In genomic region chr12:112693185-112694126, GRCm38 (mm10) we compare ENCODE assay signal across 8 mouse cellular contexts. TPM values are rescaled to one million over a fixed set of nuclear protein-coding genes. Genes with fewer than 3 reads are reported as not detected.
DNase-seq lines count a peak whose midpoint lies in the region; ATAC-seq and TF ChIP-seq lines count a peak whose summit lies in the region.

No protein-coding gene starts in this region.

- H3K9me3 ChIP-seq in embryonic facial prominence, embryonic 13.5 days, result no peaks in the 10 kb centered on the region
- H3K9me3 ChIP-seq in limb, embryonic 12.5 days, result no peaks in the 10 kb centered on the region
- no peaks in the 10 kb centered on the region for H3K9me3 ChIP-seq in midbrain, embryonic 14.5 days (ENCODE audit: control insufficient read depth, low read length)

- peak overlapping the region; percentile 91 for H3K4me2 ChIP-seq in embryonic facial prominence, embryonic 13.5 days
- peak overlapping the region; percentile 73 for H3K4me2 ChIP-seq in limb, embryonic 12.5 days
- H3K4me2 ChIP-seq in midbrain, embryonic 14.5 days (ENCODE audit: low read length), result peak overlapping the region; percentile 83

- peak; percentile 98 for TF ChIP-seq POLR2A in heart, adult 2 months (IDR thresholded peaks at IDR 0.05; ENCODE audit: insufficient read depth, low read depth, low read length)
- peak; percentile 96 for TF ChIP-seq POLR2A in kidney, adult 2 months (IDR thresholded peaks at IDR 0.05; ENCODE audit: low read depth, low read length)

- H3K4me3 ChIP-seq in embryonic facial prominence, embryonic 13.5 days, result peak overlapping the region; percentile 64
- H3K4me3 ChIP-seq in heart, adult 2 months, result peak overlapping the region; percentile 67
- H3K4me3 ChIP-seq in kidney, adult 2 months (ENCODE audit: insufficient read depth, low read depth, low read length), result peak overlapping the region; percentile 73
- peak overlapping the region; percentile 71 for H3K4me3 ChIP-seq in limb, embryonic 12.5 days (replicated peaks)
- peak overlapping the region; percentile 72 for H3K4me3 ChIP-seq in midbrain, embryonic 14.5 days (replicated peaks; ENCODE audit: low read depth, low read length)

- no peaks in the 10 kb centered on the region for H3K79me2 ChIP-seq in heart, adult 2 months (replicated peaks; ENCODE audit: control insufficient read depth, insufficient read depth, low read length)

- H3K4me1 ChIP-seq in embryonic facial prominence, embryonic 13.5 days, result peaks cover 14% of the 10 kb centered on the region
- H3K4me1 ChIP-seq in heart, adult 2 months (ENCODE audit: control insufficient read depth, insufficient read depth, low read length), result peaks cover 10% of the 10 kb centered on the region
- no peaks in the 10 kb centered on the region for H3K4me1 ChIP-seq in kidney, adult 2 months (ENCODE audit: control insufficient read depth, insufficient read depth, low read length)
- H3K4me1 ChIP-seq in limb, embryonic 12.5 days (replicated peaks), result peaks cover 13% of the 10 kb centered on the region
- peaks cover 18% of the 10 kb centered on the region for H3K4me1 ChIP-seq in midbrain, embryonic 14.5 days (ENCODE audit: control insufficient read depth, insufficient read depth, low read length)

- H3K36me3 ChIP-seq in embryonic facial prominence, embryonic 13.5 days, result no peaks in the 10 kb centered on the region
- H3K36me3 ChIP-seq in heart, adult 2 months (ENCODE audit: control insufficient read depth, insufficient read depth, low read length), result no peaks in the 10 kb centered on the region
- no peaks in the 10 kb centered on the region for H3K36me3 ChIP-seq in kidney, adult 2 months (ENCODE audit: control insufficient read depth, insufficient read depth, low read length)
- peaks cover 5% of the 10 kb centered on the region; the same call in 1 of the 2 replicates for H3K36me3 ChIP-seq in limb, embryonic 12.5 days
- no peaks in the 10 kb centered on the region for H3K36me3 ChIP-seq in midbrain, embryonic 14.5 days (ENCODE audit: control insufficient read depth, insufficient read depth, low read length)

- WGBS in embryonic facial prominence, embryonic 13.5 days, result 2% methylated on average over 54 of the region's 54 CpGs
- 2% methylated on average over 54 of the region's 54 CpGs for WGBS in heart, adult 2 months
- 2% methylated on average over 54 of the region's 54 CpGs for WGBS in kidney, adult 2 months
- WGBS in limb, embryonic 12.5 days, result 3% methylated on average over 54 of the region's 54 CpGs
- WGBS in midbrain, embryonic 14.5 days, result 2% methylated on average over 54 of the region's 54 CpGs

- DNase-seq in 416B (ENCODE audit: low read depth), result peak; percentile 94
- DNase-seq in adrenal gland, postnatal 4 days (ENCODE audit: low spot score in 2 of 2), result peak; percentile 94 to 97
- DNase-seq in heart, adult 2 months, result peak; percentile 96 to 97
- DNase-seq in kidney, adult 2 months, result peak; percentile 96
- DNase-seq in midbrain, embryonic 14.5 days, result peak; percentile 98
- peak; percentile 76 for DNase-seq in spleen, adult 12 weeks (ENCODE audit: low spot score)

- TF ChIP-seq CTCF in heart, adult 2 months (IDR thresholded peaks at IDR 0.05), result no peak
- no peak for TF ChIP-seq CTCF in kidney, adult 2 months (conservative IDR thresholded peaks at IDR 0.05; ENCODE audit: insufficient read depth, insufficient read length, low read depth, low read length)

- intact Hi-C loops in heart, adult 2 months (cut with DNase I), result loop anchor here (5.0 kb wide), 1 partner anchor 41 kb away; no protein-coding TSS in a partner anchor

- peak overlapping the region; percentile 82 for H3K27ac ChIP-seq in embryonic facial prominence, embryonic 13.5 days
- H3K27ac ChIP-seq in heart, adult 2 months, result peak overlapping the region; percentile 89
- H3K27ac ChIP-seq in kidney, adult 2 months (ENCODE audit: insufficient read depth, low read depth, low read length), result peak overlapping the region; percentile 62
- H3K27ac ChIP-seq in limb, embryonic 12.5 days, result peak overlapping the region; percentile 79
- peak overlapping the region; percentile 94 for H3K27ac ChIP-seq in midbrain, embryonic 14.5 days (replicated peaks; ENCODE audit: low read depth, low read length)

- peak; percentile 65; the same call in 1 of the 2 replicates for TF ChIP-seq EP300 in heart, adult 2 months (IDR thresholded peaks at IDR 0.05; ENCODE audit: insufficient read depth, low read depth, low read length)

- peak; percentile 90 for ATAC-seq in embryonic facial prominence, embryonic 13.5 days (ENCODE audit: insufficient number of reproducible peaks, insufficient read depth, low FRiP score, low TSS enrichment, low read depth)
- ATAC-seq in limb, embryonic 12.5 days (ENCODE audit: insufficient number of reproducible peaks, insufficient read depth, low FRiP score, low TSS enrichment, low read depth), result peak; percentile 87
- peak; percentile 94 for ATAC-seq in midbrain, embryonic 14.5 days (ENCODE audit: low FRiP score, low TSS enrichment)

- peaks cover under 1% of the 10 kb centered on the region for H3K27me3 ChIP-seq in embryonic facial prominence, embryonic 13.5 days
- no peaks in the 10 kb centered on the region for H3K27me3 ChIP-seq in heart, adult 2 months (ENCODE audit: control insufficient read depth, insufficient read depth, low read length)
- H3K27me3 ChIP-seq in kidney, adult 2 months (replicated peaks; ENCODE audit: control insufficient read depth, insufficient read depth, low read length), result no peaks in the 10 kb centered on the region
- H3K27me3 ChIP-seq in limb, embryonic 12.5 days, result peaks cover 5% of the 10 kb centered on the region; the same call in 1 of the 2 replicates
- H3K27me3 ChIP-seq in midbrain, embryonic 14.5 days (ENCODE audit: control insufficient read depth, insufficient read depth, low read length), result no peaks in the 10 kb centered on the region

- H3K9ac ChIP-seq in embryonic facial prominence, embryonic 13.5 days, result peak overlapping the region; percentile 92
- peak overlapping the region; percentile 91 for H3K9ac ChIP-seq in heart, adult 2 months (ENCODE audit: low read depth, low read length)
- H3K9ac ChIP-seq in limb, embryonic 12.5 days (replicated peaks), result peak overlapping the region; percentile 86
- H3K9ac ChIP-seq in midbrain, embryonic 14.5 days (replicated peaks; ENCODE audit: low read length), result peak overlapping the region; percentile 85

RNA-seq across cellular contexts. Expression of gene Zbtb42, which starts 14.8 kb away (rescaled TPM):
- total RNA-seq in adrenal gland, postnatal 4 days (2021), result 1 to 10 TPM; 6.4 to 6.8 TPM
- polyA plus RNA-seq in embryonic facial prominence, embryonic 13.5 days (2015; fragmentation: Nextera tagmentation; extraction: Ambion mirVana), result 2.3 and 3.1 TPM in 2 replicates
- total RNA-seq in heart, adult 2 months (2021), result 1 to 10 TPM; 4.4 to 5.9 TPM
- 9.5 and 13.6 TPM in 2 replicates for polyA plus RNA-seq in heart, adult 2 months (2012; rRNA removed)
- polyA plus RNA-seq in kidney, adult 2 months (2012; rRNA removed), result 10.7 and 12.1 TPM in 2 replicates
- 1.4 and 2.7 TPM in 2 replicates for polyA plus RNA-seq in limb, embryonic 12.5 days (2016; fragmentation: Nextera tagmentation; extraction: Ambion mirVana)
- polyA plus RNA-seq in midbrain, embryonic 14.5 days (2014; fragmentation: Nextera tagmentation; extraction: Ambion mirVana), result 1.9 and 3.5 TPM in 2 replicates

RNA-seq across cellular contexts. Expression of gene Akt1, which starts 18.8 kb away (rescaled TPM):
- total RNA-seq in adrenal gland, postnatal 4 days (2021), result 100 to 1,000 TPM; 334 to 351 TPM
- polyA plus RNA-seq in embryonic facial prominence, embryonic 13.5 days (2015; fragmentation: Nextera tagmentation; extraction: Ambion mirVana), result 49.7 and 60.0 TPM in 2 replicates
- total RNA-seq in heart, adult 2 months (2021), result 100 to 1,000 TPM; 189 to 207 TPM
- 148 and 149 TPM in 2 replicates for polyA plus RNA-seq in heart, adult 2 months (2012; rRNA removed)
- polyA plus RNA-seq in kidney, adult 2 months (2012; rRNA removed), result 85.3 and 90.6 TPM in 2 replicates
- 67.0 and 156 TPM in 2 replicates for polyA plus RNA-seq in limb, embryonic 12.5 days (2016; fragmentation: Nextera tagmentation; extraction: Ambion mirVana)
- polyA plus RNA-seq in midbrain, embryonic 14.5 days (2014; fragmentation: Nextera tagmentation; extraction: Ambion mirVana), result 64.8 and 82.1 TPM in 2 replicates

RNA-seq across cellular contexts. Expression of gene Cep170b, which starts 26.8 kb away (rescaled TPM):
- total RNA-seq in adrenal gland, postnatal 4 days (2021), result 10 to 100 TPM; 49.2 to 56.6 TPM
- polyA plus RNA-seq in embryonic facial prominence, embryonic 13.5 days (2015; fragmentation: Nextera tagmentation; extraction: Ambion mirVana), result 13.8 and 16.7 TPM in 2 replicates
- 10 to 100 TPM; 10.8 to 11.5 TPM for total RNA-seq in heart, adult 2 months (2021)
- 9.6 and 10.7 TPM in 2 replicates for polyA plus RNA-seq in heart, adult 2 months (2012; rRNA removed)
- polyA plus RNA-seq in kidney, adult 2 months (2012; rRNA removed), result 63.4 and 75.3 TPM in 2 replicates
- polyA plus RNA-seq in limb, embryonic 12.5 days (2016; fragmentation: Nextera tagmentation; extraction: Ambion mirVana), result 17.8 and 18.8 TPM in 2 replicates
- 31.7 and 33.7 TPM in 2 replicates for polyA plus RNA-seq in midbrain, embryonic 14.5 days (2014; fragmentation: Nextera tagmentation; extraction: Ambion mirVana)

RNA-seq across cellular contexts. Expression of gene Siva1, which starts 49.0 kb away (rescaled TPM):
- total RNA-seq in adrenal gland, postnatal 4 days (2021), result 10 to 100 TPM; 69.9 to 72.6 TPM
- polyA plus RNA-seq in embryonic facial prominence, embryonic 13.5 days (2015; fragmentation: Nextera tagmentation; extraction: Ambion mirVana), result 249 and 252 TPM in 2 replicates
- total RNA-seq in heart, adult 2 months (2021), result 10 to 100 TPM; 32.0 to 38.7 TPM
- 38.4 and 39.4 TPM in 2 replicates for polyA plus RNA-seq in heart, adult 2 months (2012; rRNA removed)
- polyA plus RNA-seq in kidney, adult 2 months (2012; rRNA removed), result 27.7 and 27.8 TPM in 2 replicates
- 248 and 258 TPM in 2 replicates for polyA plus RNA-seq in limb, embryonic 12.5 days (2016; fragmentation: Nextera tagmentation; extraction: Ambion mirVana)
- 62.3 and 63.9 TPM in 2 replicates for polyA plus RNA-seq in midbrain, embryonic 14.5 days (2014; fragmentation: Nextera tagmentation; extraction: Ambion mirVana)

Comparison
In these comparisons a context has a peak if more than half of its experiments do, and no peak if none do; other contexts are left out.
1. Peak in every context shown above with its lines: DNase-seq, ATAC-seq, H3K4me3 ChIP-seq and H3K27ac ChIP-seq.